Mouse (Mus musculus): ENCODE measurements around the gene Bach2.

Bach2 gene

GRCm38 (mm10) chr4:32387479-32388240, 149.1 kb downstream of the Bach2 start:
- in situ Hi-C loops (cut with MboI), result no loop called here

- in situ Hi-C loops (cut with MboI), result no loop called here
Measured at GRCm38 (mm10) chr4:32388564-32388963, 150.0 kb downstream of the Bach2 start.

- in situ Hi-C loops (cut with MboI), result no loop called here
Measured at GRCm38 (mm10) chr4:32389107-32389800, 150.7 kb downstream of the Bach2 start.

- in situ Hi-C loops (cut with MboI), result no loop called here
Measured at GRCm38 (mm10) chr4:32391260-32391659, 152.7 kb downstream of the Bach2 start.

GRCm38 (mm10) chr4:32393226-32393625, 154.6 kb downstream of the Bach2 start:
- in situ Hi-C loops (cut with MboI), result no loop called here

GRCm38 (mm10) chr4:32393951-32394350, 155.3 kb downstream of the Bach2 start:
- in situ Hi-C loops (cut with MboI), result no loop called here

GRCm38 (mm10) chr4:32394850-32395249, 156.2 kb downstream of the Bach2 start:
- in situ Hi-C loops (cut with MboI), result no loop called here

GRCm38 (mm10) chr4:32401459-32401858, 162.9 kb downstream of the Bach2 start:
- in situ Hi-C loops (cut with MboI), result no loop called here

GRCm38 (mm10) chr4:32403506-32403905, 164.9 kb downstream of the Bach2 start:
- in situ Hi-C loops (cut with MboI), result no loop called here

- in situ Hi-C loops (cut with MboI), result no loop called here
Measured at GRCm38 (mm10) chr4:32405149-32405882, 166.7 kb downstream of the Bach2 start.

GRCm38 (mm10) chr4:32405985-32406384, 167.4 kb downstream of the Bach2 start:
- in situ Hi-C loops (cut with MboI), result no loop called here

GRCm38 (mm10) chr4:32408535-32408934, 169.9 kb downstream of the Bach2 start:
- in situ Hi-C loops (cut with MboI), result no loop called here

- in situ Hi-C loops (cut with MboI), result no loop called here
Measured at GRCm38 (mm10) chr4:32409116-32409880, 170.7 kb downstream of the Bach2 start.

- in situ Hi-C loops (cut with MboI), result no loop called here
Measured at GRCm38 (mm10) chr4:32413063-32413462, 174.5 kb downstream of the Bach2 start.

- in situ Hi-C loops (cut with MboI), result no loop called here
Measured at GRCm38 (mm10) chr4:32413505-32413904, 174.9 kb downstream of the Bach2 start.

- in situ Hi-C loops (cut with MboI), result no loop called here
Measured at GRCm38 (mm10) chr4:32414959-32415358, 176.4 kb downstream of the Bach2 start.

- in situ Hi-C loops (cut with MboI), result no loop called here
Measured at GRCm38 (mm10) chr4:32417939-32418338, 179.3 kb downstream of the Bach2 start.

- in situ Hi-C loops (cut with MboI), result no loop called here
Measured at GRCm38 (mm10) chr4:32421570-32421969, 183.0 kb downstream of the Bach2 start.

GRCm38 (mm10) chr4:32422427-32422826, 183.8 kb downstream of the Bach2 start:
- in situ Hi-C loops (cut with MboI), result no loop called here

GRCm38 (mm10) chr4:32423667-32424066, 185.1 kb downstream of the Bach2 start:
- in situ Hi-C loops (cut with MboI), result no loop called here

GRCm38 (mm10) chr4:32424434-32424833, 185.8 kb downstream of the Bach2 start:
- in situ Hi-C loops (cut with MboI), result no loop called here

GRCm38 (mm10) chr4:32425060-32425459, 186.5 kb downstream of the Bach2 start:
- in situ Hi-C loops (cut with MboI), result no loop called here
